Mouse (Mus musculus): ENCODE measurements around the gene Sik1. TPM values are rescaled to one million over a fixed set of nuclear protein-coding genes. Genes with fewer than 3 reads are reported as not detected.
"Not testable (repeated sequence)": the region's sequence is repeated elsewhere in the genome, so short reads cannot be mapped to it uniquely, and the experiment has no call there.

Sik1 gene
- polyA plus RNA-seq, 1 experiment, result 25.7 TPM

DNA sequence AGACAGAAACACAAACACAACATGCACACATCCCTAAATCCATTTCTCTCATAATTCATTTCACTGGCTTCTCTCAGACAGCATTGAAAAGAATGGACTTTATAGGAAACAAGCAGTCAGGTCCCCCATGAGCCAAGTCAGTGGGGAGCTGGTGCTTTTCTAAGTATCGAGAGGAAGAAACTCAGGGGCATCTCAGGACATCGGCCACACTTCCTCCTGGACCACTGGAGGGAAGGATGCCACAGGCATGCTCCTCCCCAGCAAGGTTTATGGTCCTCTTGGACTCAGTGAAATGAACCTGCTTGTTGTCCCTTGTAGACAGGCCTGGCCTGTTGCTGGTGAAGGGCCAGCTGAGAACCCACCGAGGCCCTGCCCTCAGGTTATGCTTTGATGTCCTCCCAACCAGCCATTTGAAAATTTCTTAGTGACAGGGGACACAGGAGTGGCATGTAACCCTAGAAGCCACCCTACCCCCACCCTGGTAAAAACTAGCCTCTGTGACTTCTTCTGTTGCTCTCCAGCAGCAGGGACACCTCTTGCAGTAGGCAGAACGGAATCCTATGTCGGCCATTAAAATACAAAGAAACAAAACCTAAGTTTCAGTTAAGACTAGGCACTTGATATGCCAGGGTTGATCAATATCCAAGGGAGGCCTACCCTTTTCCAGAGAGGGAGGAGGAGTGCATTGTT, 37.9 kb upstream of the Sik1 start:
- H3K4me3 ChIP-seq (ENCODE audit: insufficient read depth, low read length), result no peak overlapping the region
- H3K27ac ChIP-seq (ENCODE audit: insufficient read depth, low read depth, low read length), result no peak overlapping the region
- TF ChIP-seq POLR2A (IDR thresholded peaks at IDR 0.05; ENCODE audit: borderline replicate concordance, low read depth, low read length), result no peak
- no peak for TF ChIP-seq CTCF (IDR thresholded peaks at IDR 0.05; ENCODE audit: low read depth, low read length)
- H3K4me1 ChIP-seq (ENCODE audit: control insufficient read depth, insufficient read depth, low read length), result peaks cover 8% of the 10 kb centered on the region; the same call in 1 of the 2 replicates

DNA sequence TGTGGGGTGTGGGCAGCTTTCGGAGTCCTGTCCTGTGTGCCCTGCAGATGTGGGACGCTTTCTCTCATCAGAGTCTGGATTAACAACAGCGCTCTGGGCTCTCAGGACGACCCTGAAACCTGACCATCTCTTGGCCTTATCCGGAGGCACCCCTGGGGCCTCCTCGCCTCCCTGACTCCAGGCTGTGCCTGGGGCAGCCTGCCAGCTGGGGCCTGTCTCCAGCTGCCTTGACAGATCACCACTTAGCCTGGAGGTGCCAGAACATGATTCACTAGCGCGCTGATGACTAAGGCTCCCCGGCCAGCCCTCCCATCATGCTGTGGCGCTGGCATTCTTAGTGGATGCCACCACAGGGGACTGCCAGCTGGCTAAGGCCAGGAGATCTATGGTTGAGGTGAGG, 37.1 kb upstream of the Sik1 start:
- Histone ChIP-seq H3K4me1 (ENCODE audit: control insufficient read depth, insufficient read depth, low read length) (peaks cover 8% of the 10 kb centered on the region; the same call in 1 of the 2 replicates), H3K4me3 (ENCODE audit: insufficient read depth, low read length) (no peak overlapping the region), H3K27ac (ENCODE audit: insufficient read depth, low read depth, low read length) (no peak overlapping the region)
- TF ChIP-seq POLR2A (IDR thresholded peaks at IDR 0.05; ENCODE audit: borderline replicate concordance, low read depth, low read length) (no peak), CTCF (IDR thresholded peaks at IDR 0.05; ENCODE audit: low read depth, low read length) (no peak)

DNA sequence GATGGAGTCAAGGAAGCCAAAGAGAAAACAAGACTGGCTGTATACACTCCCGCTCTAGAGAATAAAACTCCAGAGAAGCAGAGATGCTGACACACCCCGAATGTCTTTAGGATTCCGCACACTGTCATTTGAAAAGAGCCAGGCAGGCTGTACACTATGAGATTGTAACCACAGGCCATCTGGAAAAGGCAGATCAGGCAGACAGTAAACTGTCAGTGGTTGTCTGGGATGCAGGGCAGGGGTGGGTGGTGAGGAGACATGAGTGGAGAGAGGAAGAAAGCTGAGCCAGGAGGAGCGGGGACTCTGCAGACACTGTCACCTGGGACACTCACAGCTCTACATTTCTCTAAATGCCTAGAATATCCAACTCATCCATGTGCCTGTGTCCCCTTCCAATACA, 36.3 kb upstream of the Sik1 start:
- Histone ChIP-seq H3K4me1 (ENCODE audit: control insufficient read depth, insufficient read depth, low read length) (peaks cover 8% of the 10 kb centered on the region; the same call in 1 of the 2 replicates), H3K27ac (ENCODE audit: insufficient read depth, low read depth, low read length) (no peak overlapping the region), H3K4me3 (ENCODE audit: insufficient read depth, low read length) (no peak overlapping the region)
- TF ChIP-seq POLR2A (IDR thresholded peaks at IDR 0.05; ENCODE audit: borderline replicate concordance, low read depth, low read length) (no peak), CTCF (IDR thresholded peaks at IDR 0.05; ENCODE audit: low read depth, low read length) (no peak)

DNA sequence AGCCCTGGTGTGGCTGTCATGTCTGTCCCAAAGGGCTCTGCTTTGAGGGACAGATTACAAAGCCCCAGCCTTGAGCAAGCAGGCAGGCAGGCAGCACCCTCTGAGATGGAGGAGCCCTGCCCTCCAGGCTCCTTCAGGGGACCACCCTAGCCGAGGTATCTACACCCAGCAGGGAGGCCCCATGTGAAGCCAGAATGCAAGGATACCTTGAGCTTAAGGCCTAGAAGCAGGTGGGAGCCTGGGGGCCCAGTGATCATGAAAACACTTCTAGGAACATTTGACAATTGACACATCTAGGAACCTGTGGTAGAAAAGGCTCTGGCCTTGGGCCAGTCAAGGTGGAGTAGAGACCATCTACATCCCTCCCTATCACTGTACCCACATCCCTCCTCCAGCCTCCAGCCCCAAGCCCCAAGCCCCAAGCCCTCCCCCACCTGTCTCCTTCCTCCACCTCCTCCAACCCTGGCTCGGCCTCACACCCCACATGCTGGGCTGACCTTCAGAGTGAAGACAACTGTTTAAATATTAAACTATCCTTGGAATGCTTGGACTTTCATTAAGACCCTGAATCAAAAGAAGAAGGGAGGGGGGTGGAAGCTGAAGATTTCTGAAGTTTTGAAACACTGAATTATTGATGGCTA, 34.8 kb upstream of the Sik1 start:
- Histone ChIP-seq H3K4me3 (ENCODE audit: insufficient read depth, low read length) (no peak overlapping the region), H3K27ac (ENCODE audit: insufficient read depth, low read depth, low read length) (no peak overlapping the region), H3K4me1 (ENCODE audit: control insufficient read depth, insufficient read depth, low read length) (peaks cover 8% of the 10 kb centered on the region; the same call in 1 of the 2 replicates)
- no peak for TF ChIP-seq CTCF (IDR thresholded peaks at IDR 0.05; ENCODE audit: low read depth, low read length)

DNA sequence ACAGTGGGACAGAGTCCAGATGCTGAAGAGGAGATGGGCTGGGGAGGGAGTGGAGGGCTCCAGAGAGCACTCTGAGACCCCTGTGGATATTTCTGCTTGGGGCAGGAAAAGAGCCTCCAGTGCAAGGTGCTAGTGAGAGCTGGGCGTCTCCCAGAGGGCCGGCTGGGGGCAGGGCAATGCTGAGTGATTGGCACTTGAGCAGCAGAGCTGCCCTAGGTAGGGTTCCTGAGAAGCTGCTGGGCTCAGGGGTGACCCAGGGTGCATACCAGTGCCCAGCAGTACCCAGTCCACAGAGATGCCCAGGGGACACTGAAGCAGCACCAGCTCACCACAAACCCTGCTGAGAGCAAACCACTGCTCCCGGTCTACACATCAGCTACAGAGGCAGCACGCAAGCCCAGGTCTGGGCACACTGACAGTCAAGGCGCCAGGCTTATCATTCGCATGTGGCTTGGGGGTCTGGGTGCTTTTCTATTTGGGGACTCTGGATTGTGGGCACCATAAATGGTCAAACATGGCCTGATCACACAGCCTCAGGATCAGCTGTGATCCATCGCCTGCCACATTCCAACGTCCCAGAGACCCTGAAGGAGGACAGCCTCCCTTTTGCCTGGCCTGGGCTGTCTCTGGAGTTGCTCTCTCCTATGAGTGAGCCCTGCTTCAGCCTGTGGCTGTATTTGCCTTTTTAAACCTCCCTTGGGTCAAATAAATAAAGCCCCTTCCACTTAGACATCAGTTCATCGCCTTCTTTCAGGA, 34.0 kb upstream of the Sik1 start:
- H3K4me3 ChIP-seq (ENCODE audit: insufficient read depth, low read length), result no peak overlapping the region
- H3K4me1 ChIP-seq (ENCODE audit: control insufficient read depth, insufficient read depth, low read length), result peaks cover 8% of the 10 kb centered on the region; the same call in 1 of the 2 replicates
- TF ChIP-seq POLR2A (IDR thresholded peaks at IDR 0.05; ENCODE audit: borderline replicate concordance, low read depth, low read length) (no peak), CTCF (IDR thresholded peaks at IDR 0.05; ENCODE audit: low read depth, low read length) (no peak)
- H3K27ac ChIP-seq (ENCODE audit: insufficient read depth, low read depth, low read length), result no peak overlapping the region

DNA sequence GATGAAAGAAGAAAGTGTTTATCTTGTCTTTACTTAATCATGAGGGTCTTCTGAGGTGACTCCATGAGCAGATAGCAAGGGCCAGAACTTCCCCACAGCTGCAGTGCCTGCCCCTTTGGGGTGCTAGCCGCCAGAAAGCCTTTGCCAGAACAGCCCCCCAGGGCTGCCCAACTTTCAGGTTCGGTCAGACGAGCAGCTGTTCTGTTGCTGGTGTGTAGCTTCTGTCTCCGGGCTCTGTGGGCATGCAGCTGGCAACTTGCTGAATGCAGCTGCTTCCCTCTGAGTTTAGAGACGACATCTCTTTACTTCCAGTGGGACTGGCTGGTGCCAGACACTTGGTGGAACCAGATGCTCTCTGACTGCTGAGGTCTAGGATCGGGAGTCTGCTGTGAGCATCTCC, 32.9 kb upstream of the Sik1 start:
- Histone ChIP-seq H3K4me1 (ENCODE audit: control insufficient read depth, insufficient read depth, low read length) (peaks cover 8% of the 10 kb centered on the region; the same call in 1 of the 2 replicates), H3K27ac (ENCODE audit: insufficient read depth, low read depth, low read length) (no peak overlapping the region), H3K4me3 (ENCODE audit: insufficient read depth, low read length) (no peak overlapping the region)
- TF ChIP-seq POLR2A (IDR thresholded peaks at IDR 0.05; ENCODE audit: borderline replicate concordance, low read depth, low read length) (no peak), CTCF (IDR thresholded peaks at IDR 0.05; ENCODE audit: low read depth, low read length) (no peak)

DNA sequence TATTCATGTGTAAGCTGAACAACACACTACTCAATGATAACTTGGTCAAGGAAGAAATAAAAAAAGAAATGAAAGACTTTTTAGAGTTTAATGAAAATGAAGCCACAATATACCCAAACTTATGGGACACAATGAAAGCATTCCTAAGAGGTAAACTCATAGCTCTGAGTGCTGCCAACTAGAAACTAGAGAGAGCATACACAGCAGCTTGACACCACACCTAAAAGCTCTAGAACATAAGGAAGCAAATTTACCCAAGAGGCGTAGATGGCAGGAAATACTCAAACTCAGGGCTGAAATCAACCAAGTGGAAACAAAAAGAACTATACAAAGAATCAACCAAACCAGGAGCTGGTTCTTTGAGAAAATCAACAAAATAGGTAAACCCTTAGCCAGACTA, 29.1 kb upstream of the Sik1 start:
- not testable (repeated sequence) for H3K4me1 ChIP-seq (ENCODE audit: control insufficient read depth, insufficient read depth, low read length); H3K4me3 ChIP-seq (ENCODE audit: insufficient read depth, low read length); H3K27ac ChIP-seq (ENCODE audit: insufficient read depth, low read depth, low read length)

DNA sequence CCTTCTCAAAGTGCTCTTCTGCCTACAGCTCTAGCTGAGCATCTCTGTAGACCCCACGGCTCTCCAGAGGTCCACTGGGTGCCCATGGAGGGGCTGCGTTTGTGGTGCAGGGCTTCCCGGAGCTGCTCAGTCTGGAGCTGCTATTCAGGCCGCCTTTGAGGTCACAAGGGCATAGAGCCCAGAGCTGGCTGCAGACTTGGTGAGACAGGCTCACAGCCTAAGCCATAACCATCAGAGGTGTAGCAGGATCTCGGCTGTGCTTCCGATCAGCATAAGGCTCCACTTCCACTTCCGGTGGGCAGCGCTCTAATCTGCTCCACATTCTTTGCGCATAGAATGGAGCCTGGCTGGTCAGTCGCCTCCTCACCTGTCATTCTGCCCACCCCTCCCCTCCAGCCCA, 23.8 kb upstream of the Sik1 start:
- H3K4me3 ChIP-seq (ENCODE audit: insufficient read depth, low read length), result no peak overlapping the region
- no peaks in the 10 kb centered on the region for H3K4me1 ChIP-seq (ENCODE audit: control insufficient read depth, insufficient read depth, low read length)
- H3K27ac ChIP-seq (ENCODE audit: insufficient read depth, low read depth, low read length), result no peak overlapping the region
- no peak for TF ChIP-seq CTCF (IDR thresholded peaks at IDR 0.05; ENCODE audit: low read depth, low read length)
- no peak for TF ChIP-seq POLR2A (IDR thresholded peaks at IDR 0.05; ENCODE audit: borderline replicate concordance, low read depth, low read length)

DNA sequence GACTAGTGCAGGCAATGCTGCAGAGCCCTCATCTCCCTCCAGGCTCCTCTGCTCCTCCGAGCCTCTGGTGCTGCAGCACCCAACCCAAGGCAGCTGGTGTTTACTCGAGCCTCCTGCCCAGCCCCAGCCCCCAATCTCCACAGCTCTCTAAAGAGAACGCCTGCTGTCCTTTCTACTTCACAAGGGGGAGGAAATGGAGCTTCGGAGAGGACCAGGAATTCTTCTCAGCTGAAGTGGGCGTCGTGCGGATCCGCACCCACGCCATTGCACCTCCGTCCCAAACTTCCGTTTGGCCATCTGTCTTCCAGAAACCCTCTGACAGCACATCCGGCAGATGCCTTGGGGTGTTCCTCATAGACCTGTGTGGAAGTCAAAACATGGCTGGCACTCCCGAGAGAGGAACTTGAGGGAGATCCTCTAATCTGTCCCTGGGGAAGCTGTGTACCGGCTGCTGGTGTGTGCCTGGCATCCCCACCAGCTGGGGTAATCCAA, 22.1 kb upstream of the Sik1 start:
- peaks cover 2% of the 10 kb centered on the region; the same call in 1 of the 2 replicates for H3K4me1 ChIP-seq (ENCODE audit: control insufficient read depth, insufficient read depth, low read length)
- no peak overlapping the region for H3K27ac ChIP-seq (ENCODE audit: insufficient read depth, low read depth, low read length)
- no peak overlapping the region for H3K4me3 ChIP-seq (ENCODE audit: insufficient read depth, low read length)
- no peak for TF ChIP-seq POLR2A (IDR thresholded peaks at IDR 0.05; ENCODE audit: borderline replicate concordance, low read depth, low read length)
- no peak for TF ChIP-seq CTCF (IDR thresholded peaks at IDR 0.05; ENCODE audit: low read depth, low read length)

DNA sequence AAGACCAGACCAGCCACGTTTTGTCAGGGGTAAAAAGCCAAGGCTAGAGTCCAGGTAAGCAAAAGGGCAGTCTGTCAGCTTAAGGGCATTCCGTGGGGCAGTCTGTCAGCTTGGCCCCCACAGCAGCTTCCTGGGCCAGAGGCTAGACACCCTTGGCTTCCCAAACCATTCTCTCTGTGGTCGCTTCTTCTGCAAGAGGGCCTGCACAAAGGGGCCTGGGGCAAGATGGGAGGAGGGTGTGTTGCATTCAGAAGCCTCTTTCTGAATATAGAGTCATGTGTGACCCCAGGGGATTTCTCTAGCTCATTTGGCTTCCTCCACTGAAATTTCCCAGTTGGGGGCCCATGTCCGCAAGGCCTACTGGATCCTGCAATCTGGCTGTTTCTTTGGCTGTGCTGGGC, 21.6 kb upstream of the Sik1 start:
- Histone ChIP-seq H3K4me1 (ENCODE audit: control insufficient read depth, insufficient read depth, low read length) (peaks cover 2% of the 10 kb centered on the region; the same call in 1 of the 2 replicates), H3K27ac (ENCODE audit: insufficient read depth, low read depth, low read length) (no peak overlapping the region), H3K4me3 (ENCODE audit: insufficient read depth, low read length) (no peak overlapping the region)
- no peak for TF ChIP-seq CTCF (IDR thresholded peaks at IDR 0.05; ENCODE audit: low read depth, low read length)
- TF ChIP-seq POLR2A (IDR thresholded peaks at IDR 0.05; ENCODE audit: borderline replicate concordance, low read depth, low read length), result no peak
